Comparison of ENCODE assay signal across 17 mouse cellular contexts in the genomic region with DNA sequence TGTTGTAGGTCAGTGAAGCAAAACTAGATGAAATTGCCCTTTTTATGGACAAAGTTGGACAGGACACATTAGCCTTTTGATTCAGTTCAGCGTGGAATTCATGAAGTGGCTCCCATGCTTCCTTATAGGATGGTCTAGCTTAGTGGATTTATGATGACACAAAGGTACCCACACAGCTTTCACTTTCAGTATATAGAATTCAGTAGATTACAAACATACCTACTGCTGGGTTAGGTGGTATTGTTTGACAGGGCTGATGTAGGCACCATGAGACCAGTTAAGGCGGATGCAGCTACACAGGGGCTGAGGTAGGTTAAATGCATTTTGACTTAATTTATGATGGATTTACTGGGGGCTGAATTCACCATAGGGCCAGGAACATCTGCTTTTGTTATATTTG. TPM values are rescaled to one million over a fixed set of nuclear protein-coding genes. Genes with fewer than 3 reads are reported as not detected.
DNase-seq lines count a peak whose midpoint lies in the region; ATAC-seq lines count a peak whose summit lies in the region.
"Had no signal": no experiment of that assay in that cellular context is flagged by ENCODE, and none has a peak within 500 bp of the region (broad histone marks: within the 10 kb centered on the region; RNA-seq: fewer than 3 reads in every experiment).

No protein-coding gene starts in this region.

- peaks cover 58% of the 10 kb centered on the region for H3K4me1 ChIP-seq in liver, embryonic 13.5 days (replicated peaks)
- peaks cover 54% of the 10 kb centered on the region for H3K4me1 ChIP-seq in liver, embryonic 12.5 days
- H3K4me1 ChIP-seq in embryonic facial prominence, embryonic 10.5 days: no peaks in the 10 kb centered on the region; the same call in 1 of the 2 replicates
- H3K4me1 ChIP-seq: hindbrain, embryonic 13.5 days; neural tube, embryonic 13.5 days had no signal

- H3K36me3 ChIP-seq in liver, embryonic 13.5 days: peaks cover 32% of the 10 kb centered on the region
- H3K36me3 ChIP-seq in liver, embryonic 12.5 days: peaks cover 58% of the 10 kb centered on the region
- peaks cover 70% of the 10 kb centered on the region for H3K36me3 ChIP-seq in embryonic facial prominence, embryonic 10.5 days (replicated peaks)
- H3K36me3 ChIP-seq: forebrain, embryonic 15.5 days; heart, embryonic 15.5 days had no signal

- no peak overlapping the region for H3K4me3 ChIP-seq in liver, embryonic 13.5 days (replicated peaks)
- H3K4me3 ChIP-seq in liver, embryonic 12.5 days: no peak overlapping the region
- no peak overlapping the region for H3K4me3 ChIP-seq in embryonic facial prominence, embryonic 10.5 days
- H3K4me3 ChIP-seq: erythroblast, embryonic 14.5 days; forebrain, embryonic 15.5 days; heart, embryonic 15.5 days; hindbrain, embryonic 13.5 days; liver, embryonic 15.5 days; neural tube, embryonic 13.5 days had no signal

- no peak overlapping the region for H3K9ac ChIP-seq in liver, embryonic 13.5 days
- no peak overlapping the region for H3K9ac ChIP-seq in liver, embryonic 12.5 days
- H3K9ac ChIP-seq: forebrain, embryonic 15.5 days; heart, embryonic 15.5 days; hindbrain, embryonic 13.5 days; liver, embryonic 15.5 days; neural tube, embryonic 13.5 days had no signal

- no peak overlapping the region for H3K4me2 ChIP-seq in liver, embryonic 13.5 days
- H3K4me2 ChIP-seq in liver, embryonic 12.5 days: no peak overlapping the region
- H3K4me2 ChIP-seq: forebrain, embryonic 15.5 days; hindbrain, embryonic 13.5 days; neural tube, embryonic 13.5 days had no signal

- ATAC-seq in liver, embryonic 13.5 days (ENCODE audit: low read depth): no peak
- ATAC-seq in liver, embryonic 12.5 days: no peak
- peak; percentile 75 for ATAC-seq in activated CD4-positive, CD25-positive, alpha-beta regulatory T cell, adult 4 months
- ATAC-seq: forebrain, embryonic 15.5 days had no signal

- no peak for DNase-seq in liver, embryonic 13.5 days
- DNase-seq in 416B (ENCODE audit: low read depth): peak; percentile 32
- peak; percentile 26 to 32 for DNase-seq in B cell, adult 2 months
- no peak for DNase-seq in yolk sac, embryonic 10.5 days (ENCODE audit: low spot score)
- DNase-seq in right cerebral cortex, adult 2 months (ENCODE audit: low spot score in 2 of 2): no peak
- DNase-seq in embryonic facial prominence, embryonic 10.5 days (ENCODE audit: low spot score): no peak
- DNase-seq: cerebellum, postnatal 14 days; kidney, adult 11 months; kidney, postnatal 14 days had no signal

- 0 out of 2 replicates have a peak overlapping the region, but pooled peaks have one; percentile 1 for H3K27ac ChIP-seq in liver, embryonic 13.5 days
- no peak overlapping the region for H3K27ac ChIP-seq in liver, embryonic 12.5 days
- H3K27ac ChIP-seq in embryonic facial prominence, embryonic 10.5 days (replicated peaks): no peak overlapping the region
- H3K27ac ChIP-seq: forebrain, embryonic 15.5 days; heart, embryonic 15.5 days; hindbrain, embryonic 13.5 days; neural tube, embryonic 13.5 days had no signal

- 75% methylated on average over 2 of the region's 2 CpGs for WGBS in liver, embryonic 13.5 days (ENCODE audit: insufficient replicate concordance)
- 84% methylated on average over 2 of the region's 2 CpGs for WGBS in liver, embryonic 12.5 days (ENCODE audit: insufficient replicate concordance)
- 94% methylated on average over 2 of the region's 2 CpGs for WGBS in embryonic facial prominence, embryonic 10.5 days

- H3K27me3 ChIP-seq in liver, embryonic 13.5 days: no peaks in the 10 kb centered on the region
- no peaks in the 10 kb centered on the region for H3K27me3 ChIP-seq in liver, embryonic 12.5 days (replicated peaks)
- H3K27me3 ChIP-seq in embryonic facial prominence, embryonic 10.5 days (replicated peaks; ENCODE audit: low read depth, poor library complexity, severe bottlenecking): no peaks in the 10 kb centered on the region
- H3K27me3 ChIP-seq: forebrain, embryonic 15.5 days; heart, embryonic 15.5 days; hindbrain, embryonic 13.5 days; liver, embryonic 15.5 days; neural tube, embryonic 13.5 days had no signal

- no peaks in the 10 kb centered on the region for H3K9me3 ChIP-seq in liver, embryonic 13.5 days (replicated peaks)
- H3K9me3 ChIP-seq in liver, embryonic 12.5 days (replicated peaks): no peaks in the 10 kb centered on the region
- H3K9me3 ChIP-seq in embryonic facial prominence, embryonic 10.5 days: no peaks in the 10 kb centered on the region
- H3K9me3 ChIP-seq: forebrain, embryonic 15.5 days; heart, embryonic 15.5 days; hindbrain, embryonic 13.5 days; liver, embryonic 15.5 days; neural tube, embryonic 13.5 days had no signal

RNA-seq across cellular contexts. Expression of a gene that starts 13.3 kb away (rescaled TPM):
- 45.8 and 46.1 TPM in 2 replicates for polyA plus RNA-seq in liver, embryonic 13.5 days (2015; fragmentation: Nextera tagmentation; extraction: Ambion mirVana)
- polyA plus RNA-seq in liver, embryonic 12.5 days (2016; fragmentation: Nextera tagmentation; extraction: Ambion mirVana): 57.9 and 60.0 TPM in 2 replicates
- polyA plus RNA-seq in activated CD4-positive, CD25-positive, alpha-beta regulatory T cell, adult 4 months (2017; shearing (Covaris generic)): 100 to 1,000 TPM; 136 TPM
- 109 and 114 TPM in 2 replicates for polyA plus RNA-seq in embryonic facial prominence, embryonic 10.5 days (2016; fragmentation: Nextera tagmentation; extraction: Ambion mirVana)

RNA-seq across cellular contexts. Expression of a gene that starts 39.2 kb away (rescaled TPM):
- 4.7 and 5.3 TPM in 2 replicates for polyA plus RNA-seq in liver, embryonic 13.5 days (2015; fragmentation: Nextera tagmentation; extraction: Ambion mirVana)
- 5.8 and 6.2 TPM in 2 replicates for polyA plus RNA-seq in liver, embryonic 12.5 days (2016; fragmentation: Nextera tagmentation; extraction: Ambion mirVana)
- polyA plus RNA-seq in activated CD4-positive, CD25-positive, alpha-beta regulatory T cell, adult 4 months (2017; shearing (Covaris generic)): 100 to 1,000 TPM; 138 to 145 TPM
- 0.75 and 1.1 TPM in 2 replicates for polyA plus RNA-seq in embryonic facial prominence, embryonic 10.5 days (2016; fragmentation: Nextera tagmentation; extraction: Ambion mirVana)

RNA-seq across cellular contexts. Expression of a gene that starts 45.9 kb away (rescaled TPM):
- polyA plus RNA-seq in liver, embryonic 13.5 days (2015; fragmentation: Nextera tagmentation; extraction: Ambion mirVana): 5.0 and 5.7 TPM in 2 replicates
- polyA plus RNA-seq in liver, embryonic 12.5 days (2016; fragmentation: Nextera tagmentation; extraction: Ambion mirVana): 6.4 and 7.5 TPM in 2 replicates
- polyA plus RNA-seq in activated CD4-positive, CD25-positive, alpha-beta regulatory T cell, adult 4 months (2017; shearing (Covaris generic)): not detected
- polyA plus RNA-seq in embryonic facial prominence, embryonic 10.5 days (2016; fragmentation: Nextera tagmentation; extraction: Ambion mirVana): 9.8 and 10.5 TPM in 2 replicates

Comparison
In these comparisons a context has a peak if more than half of its experiments do, and no peak if none do; other contexts are left out.
1. DNase-seq: peak in 416B (single experiment) and B cell, adult 2 months (2 of 2); none in liver, embryonic 13.5 days (single experiment), yolk sac, embryonic 10.5 days (single experiment), right cerebral cortex, adult 2 months (0 of 2) and embryonic facial prominence, embryonic 10.5 days (single experiment).
2. RNA of a gene that starts 39.2 kb away (polyA plus RNA-seq): 138 to 145 TPM in activated CD4-positive, CD25-positive, alpha-beta regulatory T cell, adult 4 months; 5.8 to 6.2 TPM in liver, embryonic 12.5 days, 4.7 to 5.3 TPM in liver, embryonic 13.5 days and 0.75 to 1.1 TPM in embryonic facial prominence, embryonic 10.5 days; every median in the first group is over 10 times any median in the second.